8 mouse cellular contexts compared by ENCODE assay signal in genomic region chr16:51315608-51316007, GRCm38 (mm10).
DNase-seq lines count a peak whose midpoint lies in the region; ATAC-seq and TF ChIP-seq lines count a peak whose summit lies in the region.

No protein-coding gene starts in this region.

- no peak for TF ChIP-seq EP300 in heart, postnatal 0 days (IDR thresholded peaks at IDR 0.05; ENCODE audit: low read depth)

- DNase-seq in heart, postnatal 0 days (ENCODE audit: low spot score), result peak; percentile 59
- DNase-seq in heart, postnatal 25 days (ENCODE audit: low spot score), result no peak
- DNase-seq in right cerebral cortex, postnatal 10 days (ENCODE audit: low spot score in 2 of 2), result peak; percentile 39 to 46
- DNase-seq in right cerebral cortex, postnatal 4 days, result no peak
- DNase-seq in brain, embryonic 18.5 days (ENCODE audit: low read depth, low spot score), result peak; percentile 37
- DNase-seq in ovary, adult 18-20 months (ENCODE audit: low spot score), result no peak

- ATAC-seq in heart, postnatal 0 days (ENCODE audit: insufficient read depth, low read depth), result no peak
- ATAC-seq in granulocyte monocyte progenitor cell, adult 5-6 weeks (replicated peaks; ENCODE audit: poor library complexity, severe bottlenecking), result peak; percentile 42; the same call in 1 of the 2 replicates
- ATAC-seq in midbrain, embryonic 16.5 days, result peak; percentile 36; the same call in 1 of the 2 replicates

- H3K4me3 ChIP-seq in heart, postnatal 0 days (ENCODE audit: low read depth, low read length), result no peak overlapping the region
- no peak overlapping the region for H3K4me3 ChIP-seq in midbrain, embryonic 16.5 days (ENCODE audit: low read depth, low read length)

- intact Hi-C loops in heart, postnatal 25 days (cut with DNase I), result loop anchor here (5.0 to 10.0 kb wide), 2 partner anchors 869 to 1952 kb away; no protein-coding TSS in a partner anchor

- H3K4me1 ChIP-seq in heart, postnatal 0 days (ENCODE audit: control insufficient read depth, insufficient read depth), result no peaks in the 10 kb centered on the region
- 0 out of 2 replicates have a peak, but pooled peaks cover 4% of the 10 kb centered on the region for H3K4me1 ChIP-seq in midbrain, embryonic 16.5 days (ENCODE audit: control insufficient read depth, insufficient read depth, low read length)

- H3K27me3 ChIP-seq in heart, postnatal 0 days (ENCODE audit: control insufficient read depth, insufficient read depth, low read length), result no peaks in the 10 kb centered on the region
- no peaks in the 10 kb centered on the region for H3K27me3 ChIP-seq in midbrain, embryonic 16.5 days (ENCODE audit: control insufficient read depth, insufficient read depth, low read depth, low read length)

- no peaks in the 10 kb centered on the region for H3K36me3 ChIP-seq in heart, postnatal 0 days (replicated peaks; ENCODE audit: control insufficient read depth, insufficient read depth, low read length)
- no peaks in the 10 kb centered on the region for H3K36me3 ChIP-seq in midbrain, embryonic 16.5 days (ENCODE audit: control insufficient read depth, insufficient read depth, low read length)

- 18% methylated on average over 6 of the region's 6 CpGs for WGBS in heart, postnatal 0 days
- 19% methylated on average over 6 of the region's 6 CpGs for WGBS in midbrain, embryonic 16.5 days

- H3K9me3 ChIP-seq in heart, postnatal 0 days (replicated peaks; ENCODE audit: control insufficient read depth, low read length), result no peaks in the 10 kb centered on the region
- H3K9me3 ChIP-seq in midbrain, embryonic 16.5 days (replicated peaks; ENCODE audit: control insufficient read depth, low read length, poor library complexity, severe bottlenecking), result no peaks in the 10 kb centered on the region

- peak; percentile 76 for TF ChIP-seq CTCF in heart, postnatal 0 days (IDR thresholded peaks at IDR 0.05; ENCODE audit: low read depth)

- no peak overlapping the region for H3K27ac ChIP-seq in heart, postnatal 0 days (ENCODE audit: low read depth)
- no peak overlapping the region for H3K27ac ChIP-seq in midbrain, embryonic 16.5 days (ENCODE audit: low read length)

- H3K4me2 ChIP-seq in heart, postnatal 0 days (ENCODE audit: low read depth, low read length), result no peak overlapping the region
- no peak overlapping the region for H3K4me2 ChIP-seq in midbrain, embryonic 16.5 days (ENCODE audit: low read length)

- no peak overlapping the region for H3K9ac ChIP-seq in heart, postnatal 0 days (replicated peaks; ENCODE audit: low read depth, low read length)
- H3K9ac ChIP-seq in midbrain, embryonic 16.5 days (ENCODE audit: low read depth, low read length), result no peak overlapping the region

Comparison
In these comparisons a context has a peak if more than half of its experiments do, and no peak if none do; other contexts are left out.
1. DNase-seq: peak in heart, postnatal 0 days (single experiment), right cerebral cortex, postnatal 10 days (2 of 2) and brain, embryonic 18.5 days (single experiment); none in heart, postnatal 25 days (single experiment), right cerebral cortex, postnatal 4 days (single experiment) and ovary, adult 18-20 months (single experiment).